Mouse (Mus musculus): Measurements from ENCODE around the gene Gramd4.

Gene Gramd4

GRCm38 (mm10) chr15:86057413-86057812 lies at the start of gene Gramd4:
Gene Gramd4, plus strand, starts transcription at chr15:86057695.
- no peak for DNase-seq (ENCODE audit: low spot score in 2 of 2)

- no peak for DNase-seq (ENCODE audit: low spot score in 2 of 2)
Measured at GRCm38 (mm10) chr15:86013130-86013529, 44.4 kb upstream of the Gramd4 start.

GRCm38 (mm10) chr15:86013656-86014055 lies 43.8 kb upstream of the Gramd4 start:
- no peak for DNase-seq (ENCODE audit: low spot score in 2 of 2)

GRCm38 (mm10) chr15:86015026-86015425 lies 42.5 kb upstream of the Gramd4 start:
- DNase-seq (ENCODE audit: low spot score in 2 of 2) = no peak

- no peak for DNase-seq (ENCODE audit: low spot score in 2 of 2)
Measured at GRCm38 (mm10) chr15:86015860-86016541, 41.5 kb upstream of the Gramd4 start.

GRCm38 (mm10) chr15:86017336-86017735 lies 40.2 kb upstream of the Gramd4 start:
- no peak for DNase-seq (ENCODE audit: low spot score in 2 of 2)

- no peak for DNase-seq (ENCODE audit: low spot score in 2 of 2)
Measured at GRCm38 (mm10) chr15:86018753-86019512, 38.6 kb upstream of the Gramd4 start.

GRCm38 (mm10) chr15:86020008-86020407 lies 37.5 kb upstream of the Gramd4 start:
- DNase-seq (ENCODE audit: low spot score in 2 of 2) = no peak

- no peak for DNase-seq (ENCODE audit: low spot score in 2 of 2)
Measured at GRCm38 (mm10) chr15:86021301-86021700, 36.2 kb upstream of the Gramd4 start.

- no peak for DNase-seq (ENCODE audit: low spot score in 2 of 2)
Measured at GRCm38 (mm10) chr15:86021971-86022370, 35.5 kb upstream of the Gramd4 start.

- no peak for DNase-seq (ENCODE audit: low spot score in 2 of 2)
Measured at GRCm38 (mm10) chr15:86027871-86028270, 29.6 kb upstream of the Gramd4 start.

GRCm38 (mm10) chr15:86029981-86030380 lies 27.5 kb upstream of the Gramd4 start:
- DNase-seq (ENCODE audit: low spot score in 2 of 2) = no peak

GRCm38 (mm10) chr15:86032811-86033190 lies 24.7 kb upstream of the Gramd4 start:
- DNase-seq (ENCODE audit: low spot score in 2 of 2) = no peak

GRCm38 (mm10) chr15:86033191-86033841 lies 24.2 kb upstream of the Gramd4 start, which contains the start of gene Celsr1:
Gene Celsr1, minus strand, starts transcription at chr15:86033777.
- no peak for DNase-seq (ENCODE audit: low spot score in 2 of 2)

- peak in 1 of 2 experiments; percentile 25 for DNase-seq (ENCODE audit: low spot score in 2 of 2)
Measured at GRCm38 (mm10) chr15:86034021-86034523, 23.4 kb upstream of the Gramd4 start.

GRCm38 (mm10) chr15:86034781-86035360 lies 22.6 kb upstream of the Gramd4 start:
- no peak for DNase-seq (ENCODE audit: low spot score in 2 of 2)

- DNase-seq (ENCODE audit: low spot score in 2 of 2) = no peak
Measured at GRCm38 (mm10) chr15:86035913-86036312, 21.6 kb upstream of the Gramd4 start.

GRCm38 (mm10) chr15:86038802-86039201 lies 18.7 kb upstream of the Gramd4 start:
- peak in 1 of 2 experiments; percentile 63 for DNase-seq (ENCODE audit: low spot score in 2 of 2)

- no peak for DNase-seq (ENCODE audit: low spot score in 2 of 2)
Measured at GRCm38 (mm10) chr15:86041421-86041820, 16.1 kb upstream of the Gramd4 start.

- DNase-seq (ENCODE audit: low spot score in 2 of 2) = no peak
Measured at GRCm38 (mm10) chr15:86042364-86042763, 15.1 kb upstream of the Gramd4 start.

- no peak for DNase-seq (ENCODE audit: low spot score in 2 of 2)
Measured at GRCm38 (mm10) chr15:86049510-86049909, 8.0 kb upstream of the Gramd4 start.

GRCm38 (mm10) chr15:86050170-86050743 lies 7.2 kb upstream of the Gramd4 start:
- no peak for DNase-seq (ENCODE audit: low spot score in 2 of 2)
